Mouse (Mus musculus) limb, embryonic 15.5 days (tissue): ENCODE measurements around the gene Krt13. TPM values are rescaled to one million over a fixed set of nuclear protein-coding genes. Genes with fewer than 3 reads are reported as not detected.

ENCODE experiments used
- ATAC-seq: fragments of 200-750 bp; cut with Nextera tagmentation; 2 replicates; pipeline ENCODE4 v1.8.0; 2017; ENCODE audit warnings: low read depth, moderate TSS enrichment; ENCODE audit not compliant: insufficient number of reproducible peaks, low FRiP score, low TSS enrichment
- H3K27ac ChIP-seq: fragments of 300-500 bp; sonication (generic); 2 replicates; pipeline ENCODE4 v1.5.1; 2015; ENCODE audit warnings: moderate library complexity, mild to moderate bottlenecking, inconsistent platforms
- H3K27me3 ChIP-seq: fragments of 300-500 bp; sonication (generic); 2 replicates; pipeline ENCODE4 v1.6.1; 2015; ENCODE audit warnings: inconsistent platforms
- H3K36me3 ChIP-seq: fragments of 300-500 bp; sonication (generic); 2 replicates; pipeline ENCODE4 v1.6.1; 2015; ENCODE audit warnings: inconsistent platforms
- H3K4me1 ChIP-seq: fragments of 300-500 bp; sonication (generic); 2 replicates; pipeline ENCODE4 v1.6.1; 2015; ENCODE audit warnings: inconsistent platforms
- H3K4me2 ChIP-seq: fragments of 300-500 bp; sonication (generic); 2 replicates; pipeline ENCODE4 v1.6.1; 2015; ENCODE audit warnings: mild to moderate bottlenecking, inconsistent platforms
- H3K4me3 ChIP-seq: fragments of 300-500 bp; sonication (generic); 2 replicates; pipeline ENCODE4 v1.5.1; 2015; ENCODE audit warnings: mild to moderate bottlenecking, inconsistent platforms
- H3K9ac ChIP-seq: fragments of 300-500 bp; sonication (generic); 2 replicates; pipeline ENCODE4 v1.6.1; 2015; ENCODE audit warnings: inconsistent platforms
- H3K9me3 ChIP-seq: fragments of 300-500 bp; sonication (generic); 2 replicates; pipeline ENCODE4 v1.6.1; 2016; ENCODE audit warnings: inconsistent platforms
- WGBS: fragments of 180-500 bp; shearing (Covaris S2); methylation state at CpG from one replicate; pipeline ENCODE4 v1.1.7; 2015; 5-methylcytosine and 5-hydroxymethylcytosine counted together
- polyA plus RNA-seq: library from polyadenylated mRNA; unstranded; fragments of >200 nt; fragmentation: Nextera tagmentation; extraction: Ambion mirVana; gene quantifications from 2 replicates; pipeline ENCODE4 v1.2.1, GENCODE M21; 2015

Krt13 gene
- polyA plus RNA-seq, 1 experiment from 2014 or later: 50.3 TPM

DNA sequence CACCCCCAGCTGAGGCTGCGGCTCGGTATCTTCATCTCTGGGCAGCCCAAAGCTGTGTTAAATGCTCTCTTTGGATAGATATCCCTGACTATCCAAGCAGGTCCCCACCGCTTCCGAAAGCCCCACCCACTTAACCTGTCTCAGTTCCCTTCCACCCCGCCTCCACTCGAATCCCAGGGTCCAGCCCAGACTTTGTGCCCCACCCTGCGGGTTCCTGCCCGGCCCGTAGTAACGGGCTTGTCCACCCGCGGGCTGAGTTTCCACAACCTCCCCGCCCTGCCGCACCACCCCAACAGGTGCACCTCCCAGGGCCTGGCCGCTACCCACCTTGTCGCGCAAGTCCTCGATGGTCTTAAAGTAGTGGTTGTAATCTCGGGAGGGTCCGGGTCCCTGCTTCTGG lies 23.7 kb upstream of the Krt13 start:
- H3K9me3 ChIP-seq: no peaks in the 10 kb centered on the region
- no peak overlapping the region for H3K9ac ChIP-seq
- H3K4me2 ChIP-seq: peak overlapping the region; percentile 48
- peaks cover 32% of the 10 kb centered on the region for H3K27me3 ChIP-seq
- no peaks in the 10 kb centered on the region for H3K36me3 ChIP-seq
- 3% methylated on average over 20 of the region's 20 CpGs for WGBS
- H3K27ac ChIP-seq: no peak overlapping the region
- peaks cover 23% of the 10 kb centered on the region for H3K4me1 ChIP-seq
- peak overlapping the region; percentile 27 for H3K4me3 ChIP-seq
- ATAC-seq: no peak

DNA sequence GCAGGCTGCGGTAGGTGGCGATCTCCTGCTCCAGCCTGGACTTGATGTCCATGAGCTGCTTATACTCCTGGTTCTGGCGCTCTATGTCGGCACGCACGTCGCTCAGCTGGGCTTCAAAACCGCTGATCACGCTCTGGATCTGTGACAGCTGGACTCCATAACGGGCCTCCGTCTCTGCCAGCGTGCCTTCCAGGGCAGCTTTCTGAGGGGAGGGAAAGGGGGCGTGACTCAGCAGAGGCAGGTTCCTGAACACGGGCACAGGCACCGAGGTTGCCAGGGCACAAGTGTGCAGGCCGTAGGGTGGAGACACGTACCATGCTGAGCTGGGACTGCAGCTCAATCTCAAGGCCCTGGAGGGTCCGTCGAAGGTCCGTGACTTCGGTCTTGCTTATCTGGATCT lies 19.6 kb upstream of the Krt13 start:
- no peak overlapping the region for H3K27ac ChIP-seq
- no peaks in the 10 kb centered on the region for H3K36me3 ChIP-seq
- H3K27me3 ChIP-seq: peaks cover 25% of the 10 kb centered on the region
- no peak overlapping the region for H3K9ac ChIP-seq
- no peak for ATAC-seq
- no peak overlapping the region for H3K4me2 ChIP-seq
- 72% methylated on average over 21 of the region's 21 CpGs for WGBS
- H3K4me3 ChIP-seq: no peak overlapping the region
- peaks cover 30% of the 10 kb centered on the region for H3K4me1 ChIP-seq
- H3K9me3 ChIP-seq: no peaks in the 10 kb centered on the region

DNA sequence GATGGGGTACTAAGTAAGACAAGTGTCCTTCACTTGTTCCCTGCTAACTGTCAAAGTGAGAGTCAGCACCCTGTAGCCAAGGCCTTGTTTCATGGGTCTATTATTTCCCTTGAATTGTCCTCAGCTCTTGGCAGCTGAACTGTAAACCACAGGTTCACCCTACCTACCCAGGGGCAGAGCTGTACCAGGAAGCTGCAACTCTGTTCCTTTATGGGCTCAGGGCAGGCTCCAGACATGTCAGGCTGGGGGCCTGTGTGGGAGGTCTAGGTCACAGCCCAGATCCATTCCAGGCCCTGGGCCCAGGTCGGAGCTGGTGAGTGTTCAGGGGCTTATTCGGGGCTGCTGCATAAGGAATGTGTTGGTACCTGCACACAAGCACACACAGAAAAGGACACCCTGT lies 18.0 kb upstream of the Krt13 start:
- 54% methylated on average over 2 of the region's 2 CpGs for whole genome bisulfite sequencing
- no peak for ATAC-seq
- no peak overlapping the region for H3K27ac ChIP-seq
- no peak overlapping the region for H3K4me2 ChIP-seq
- peaks cover 26% of the 10 kb centered on the region for H3K4me1 ChIP-seq
- peaks cover 9% of the 10 kb centered on the region for H3K27me3 ChIP-seq
- no peak overlapping the region for H3K9ac ChIP-seq
- H3K9me3 ChIP-seq: no peaks in the 10 kb centered on the region
- no peak overlapping the region for H3K4me3 ChIP-seq
- H3K36me3 ChIP-seq: no peaks in the 10 kb centered on the region

DNA sequence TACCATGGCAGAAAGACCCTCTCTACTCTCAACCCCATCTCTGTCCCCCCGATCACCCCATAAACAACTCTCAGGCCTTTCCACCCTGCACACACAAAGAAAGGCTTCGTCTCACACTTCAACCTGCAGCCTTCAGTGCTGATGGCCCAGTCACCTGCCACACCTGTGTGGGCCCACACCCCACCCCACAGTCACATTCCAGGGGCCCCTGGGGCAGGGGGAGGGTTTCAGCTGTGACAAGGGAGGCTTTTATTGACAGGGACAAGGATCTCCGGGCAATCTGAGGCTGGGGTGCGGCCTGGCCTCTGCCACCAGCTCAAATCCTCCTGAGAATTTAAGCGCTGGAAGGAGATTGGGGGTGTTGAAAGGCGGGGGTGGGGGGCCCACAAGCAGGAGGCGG lies 17.4 kb upstream of the Krt13 start:
- H3K9ac ChIP-seq: no peak overlapping the region

DNA sequence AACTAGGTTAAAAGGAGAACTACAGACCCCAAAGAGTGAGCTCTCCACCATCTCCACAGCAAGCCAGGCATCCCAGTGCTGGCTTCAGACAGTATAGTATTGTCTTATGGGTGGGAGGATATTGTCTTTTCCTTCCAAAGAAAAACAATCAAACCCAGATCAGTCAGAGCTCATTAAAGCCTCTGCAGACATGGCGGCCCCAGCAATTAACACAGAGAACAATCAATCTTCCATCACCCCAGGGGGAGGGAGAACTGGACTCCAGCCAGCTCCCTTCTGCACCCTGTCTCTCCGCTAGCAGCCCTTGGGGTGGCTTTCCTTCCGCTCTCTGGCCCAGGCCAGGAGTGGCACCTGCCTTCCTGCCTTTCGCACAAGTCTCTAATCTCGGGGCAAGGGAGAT lies 16.3 kb upstream of the Krt13 start:
- 32% methylated on average over 5 of the region's 5 CpGs for WGBS
- ATAC-seq: no peak

More for the DNA sequence above, 17.4 kb upstream of the Krt13 start:
- H3K4me1 ChIP-seq: peaks cover 28% of the 10 kb centered on the region
- H3K27ac ChIP-seq: no peak overlapping the region
- peaks cover 4% of the 10 kb centered on the region; the same call in 1 of the 2 replicates for H3K27me3 ChIP-seq
- no peaks in the 10 kb centered on the region for H3K9me3 ChIP-seq
- no peak for ATAC-seq
- H3K4me2 ChIP-seq: no peak overlapping the region
- no peaks in the 10 kb centered on the region for H3K36me3 ChIP-seq
- WGBS: 57% methylated on average over 7 of the region's 7 CpGs
- H3K4me3 ChIP-seq: no peak overlapping the region

DNA sequence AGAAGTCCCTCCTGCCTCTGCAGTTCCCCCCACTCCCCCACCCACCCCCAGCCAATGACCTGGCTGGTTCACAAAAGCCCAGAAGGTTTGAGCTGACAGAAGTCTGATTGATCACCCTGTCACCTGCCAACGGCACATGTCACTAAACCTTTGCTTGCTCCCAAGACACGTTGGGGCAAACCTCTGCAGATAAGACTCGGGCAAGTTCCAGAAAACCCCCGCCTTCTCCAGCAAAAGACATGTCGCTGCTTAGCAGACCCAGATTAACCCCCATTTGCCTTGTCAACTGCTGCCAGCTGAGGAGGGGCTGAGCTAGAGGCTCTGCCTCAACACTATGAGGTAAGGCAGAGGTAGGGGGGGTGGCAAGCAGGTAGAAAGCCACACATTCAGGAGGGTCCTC lies 15.2 kb upstream of the Krt13 start:
- no peaks in the 10 kb centered on the region for H3K9me3 ChIP-seq
- WGBS: 26% methylated on average over 5 of the region's 5 CpGs
- no peak overlapping the region for H3K9ac ChIP-seq
- no peaks in the 10 kb centered on the region for H3K36me3 ChIP-seq
- peaks cover 33% of the 10 kb centered on the region for H3K4me1 ChIP-seq
- H3K27me3 ChIP-seq: 0 out of 2 replicates have a peak, but pooled peaks cover 2% of the 10 kb centered on the region
- no peak overlapping the region for H3K27ac ChIP-seq
- ATAC-seq: 0 out of 2 replicates have a peak, but pooled peaks have one; percentile 13
- H3K4me3 ChIP-seq: no peak overlapping the region
- no peak overlapping the region for H3K4me2 ChIP-seq

More for the DNA sequence above, 16.3 kb upstream of the Krt13 start:
- H3K9ac ChIP-seq: no peak overlapping the region
- H3K4me3 ChIP-seq: no peak overlapping the region
- H3K36me3 ChIP-seq: no peaks in the 10 kb centered on the region
- no peak overlapping the region for H3K4me2 ChIP-seq
- peaks cover 33% of the 10 kb centered on the region for H3K4me1 ChIP-seq
- 0 out of 2 replicates have a peak, but pooled peaks cover 2% of the 10 kb centered on the region for H3K27me3 ChIP-seq
- H3K9me3 ChIP-seq: no peaks in the 10 kb centered on the region
- H3K27ac ChIP-seq: no peak overlapping the region

DNA sequence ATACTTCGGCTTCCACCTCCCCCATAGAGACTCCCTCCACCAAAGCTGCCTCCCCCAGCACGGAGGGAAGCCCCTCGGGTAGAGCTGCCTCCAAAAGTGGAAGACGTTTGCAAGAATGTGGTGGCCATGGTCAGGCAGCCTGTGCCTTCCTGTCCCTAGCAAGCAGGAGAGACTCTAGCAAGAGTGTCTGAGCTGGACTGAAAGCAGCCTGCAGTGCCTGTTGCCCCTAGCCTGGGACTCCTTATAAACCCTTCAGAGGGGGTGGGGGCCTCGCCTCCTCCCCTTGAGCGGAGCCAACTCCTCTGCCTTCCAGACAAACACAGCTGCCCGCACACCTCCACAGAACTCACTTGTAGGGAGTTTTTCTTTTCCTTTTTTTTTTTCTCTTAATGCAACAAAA lies 14.4 kb upstream of the Krt13 start, which contains the start of gene Krt15:
Krt15 (minus strand) TSS at position 198 of the 400 bp plus-strand sequence.
- ATAC-seq: no peak
- Histone ChIP-seq H3K36me3 (no peaks in the 10 kb centered on the region), H3K9ac (no peak within 1 kb of the TSS), H3K4me1 (peaks cover 29% of the 10 kb centered on the region), H3K4me3 (peak within 1 kb of the TSS; percentile 21), H3K9me3 (no peaks in the 10 kb centered on the region), H3K27ac (0 out of 2 replicates have a peak within 1 kb of the TSS, but pooled peaks have one; percentile 33), H3K27me3 (0 out of 2 replicates have a peak, but pooled peaks cover 2% of the 10 kb centered on the region), H3K4me2 (peak within 1 kb of the TSS; percentile 24; the same call in 1 of the 2 replicates)
- WGBS: 48% methylated on average over 7 of the region's 7 CpGs

DNA sequence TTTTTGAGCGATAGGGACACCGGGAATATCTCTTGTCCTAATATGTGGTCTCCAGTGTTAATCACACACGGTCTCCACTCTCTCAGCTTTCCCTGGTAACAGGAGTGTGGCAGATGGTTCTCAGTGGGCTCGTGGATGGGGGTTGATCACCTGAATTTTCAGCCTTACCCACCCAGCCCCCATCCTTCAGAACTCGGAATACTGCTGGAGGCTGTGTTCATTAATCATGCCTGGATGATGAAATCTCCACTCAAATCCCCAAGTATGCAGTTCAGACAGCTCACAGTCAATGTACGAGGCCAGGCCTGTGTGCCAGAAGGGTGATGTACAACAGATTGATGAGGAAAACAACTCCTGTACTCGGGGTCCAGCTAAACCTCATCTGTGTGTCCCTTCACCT lies 3.5 kb upstream of the Krt13 start:
- no peak for ATAC-seq
- Histone ChIP-seq H3K36me3 (no peaks in the 10 kb centered on the region), H3K9ac (no peak overlapping the region), H3K4me1 (no peaks in the 10 kb centered on the region), H3K9me3 (no peaks in the 10 kb centered on the region), H3K4me3 (no peak overlapping the region), H3K27ac (no peak overlapping the region), H3K27me3 (no peaks in the 10 kb centered on the region), H3K4me2 (no peak overlapping the region)
- WGBS: 58% methylated on average over 7 of the region's 7 CpGs

DNA sequence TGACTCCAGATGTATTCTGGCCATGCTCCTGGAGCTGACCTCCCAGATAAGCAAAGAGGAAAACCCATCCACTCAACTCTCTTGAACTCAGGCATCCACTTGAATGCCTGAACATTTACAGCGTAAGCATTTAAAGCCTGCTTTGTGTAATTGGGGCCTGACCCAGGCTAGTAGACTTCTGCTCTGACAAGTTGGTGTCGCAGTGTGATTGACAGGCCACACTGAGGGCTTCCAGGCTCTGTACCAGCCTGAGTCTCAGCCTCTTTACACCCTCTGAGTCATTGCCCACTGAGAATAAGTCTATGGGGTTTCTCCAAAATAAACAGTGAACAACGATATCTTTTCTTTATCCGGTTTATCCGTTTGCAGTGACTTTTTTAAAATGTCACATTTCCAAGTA lies 1.0 kb downstream of the Krt13 start:
- Histone ChIP-seq H3K27me3 (no peaks in the 10 kb centered on the region), H3K4me1 (0 out of 2 replicates have a peak, but pooled peaks cover 5% of the 10 kb centered on the region), H3K9ac (no peak overlapping the region), H3K4me2 (no peak overlapping the region), H3K4me3 (no peak overlapping the region), H3K9me3 (no peaks in the 10 kb centered on the region), H3K36me3 (no peaks in the 10 kb centered on the region), H3K27ac (no peak overlapping the region)
- 73% methylated on average over 5 of the region's 5 CpGs for WGBS
- ATAC-seq: no peak

DNA sequence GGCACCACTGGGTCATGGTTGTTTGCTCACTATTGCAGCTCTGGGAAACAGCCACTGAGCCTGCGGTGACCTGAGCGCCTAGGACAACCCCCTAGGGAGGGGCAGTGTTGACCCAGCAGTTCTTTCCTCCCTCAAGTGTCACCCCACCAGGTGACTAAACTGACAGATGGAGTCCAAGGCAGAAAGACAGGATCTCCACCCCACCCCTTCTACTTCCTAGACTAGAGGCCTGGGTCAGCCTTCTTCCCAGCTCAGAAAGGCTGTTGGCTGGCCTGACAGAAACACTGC lies 7.7 kb downstream of the Krt13 start:
- H3K4me1 ChIP-seq: 0 out of 2 replicates have a peak, but pooled peaks cover 3% of the 10 kb centered on the region
- H3K4me3 ChIP-seq: no peak overlapping the region
- ATAC-seq: no peak
- H3K27me3 ChIP-seq: no peaks in the 10 kb centered on the region
- H3K9me3 ChIP-seq: no peaks in the 10 kb centered on the region
- no peak overlapping the region for H3K4me2 ChIP-seq
- H3K9ac ChIP-seq: no peak overlapping the region
- WGBS: 81% methylated on average over 2 of the region's 2 CpGs
- no peaks in the 10 kb centered on the region for H3K36me3 ChIP-seq
- H3K27ac ChIP-seq: no peak overlapping the region

DNA sequence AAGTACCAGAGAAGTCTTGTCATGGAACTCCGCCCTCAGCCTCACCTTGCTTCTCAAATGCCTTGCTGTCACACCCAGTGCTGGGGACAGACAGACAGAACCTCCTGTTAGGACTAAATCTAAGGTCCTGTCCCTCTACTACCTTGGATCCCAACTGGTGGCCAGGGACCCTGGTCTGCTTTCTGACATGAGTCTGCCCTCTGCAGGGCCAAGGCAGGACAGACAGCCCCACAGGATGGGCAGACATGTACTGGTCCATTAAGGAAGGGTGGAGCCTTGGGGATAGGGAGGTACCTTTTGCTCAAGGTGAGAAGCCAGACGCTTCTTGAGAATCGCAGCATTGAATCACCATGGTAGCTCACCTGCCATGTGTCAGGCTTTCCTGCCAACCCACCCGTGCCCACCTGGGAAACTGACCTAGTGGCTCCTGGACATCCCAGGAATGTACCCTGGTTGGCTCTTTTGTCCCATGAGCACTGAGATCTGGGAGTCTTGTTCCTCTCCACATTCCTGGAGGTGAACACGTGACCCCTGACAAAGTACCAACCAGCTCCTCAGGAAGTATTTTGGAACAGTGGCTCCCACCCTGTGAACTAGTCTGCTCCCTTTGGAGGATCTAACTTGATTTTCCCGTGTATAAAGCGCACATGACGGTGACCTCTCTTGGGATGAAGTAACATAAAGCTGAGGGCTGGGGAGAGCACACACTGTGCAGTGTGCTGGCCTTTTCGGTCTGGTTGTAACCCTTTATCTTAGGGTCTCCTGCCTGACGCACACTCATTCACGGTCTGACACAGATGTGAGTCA lies 8.2 kb downstream of the Krt13 start:
- no peaks in the 10 kb centered on the region for H3K4me1 ChIP-seq
- no peak overlapping the region for H3K27ac ChIP-seq
- H3K9me3 ChIP-seq: no peaks in the 10 kb centered on the region
- H3K4me3 ChIP-seq: no peak overlapping the region
- WGBS: 78% methylated on average over 11 of the region's 11 CpGs
- no peaks in the 10 kb centered on the region for H3K27me3 ChIP-seq
- 0 out of 2 replicates have a peak, but pooled peaks have one; percentile 10 for ATAC-seq
- H3K9ac ChIP-seq: no peak overlapping the region
- no peak overlapping the region for H3K4me2 ChIP-seq
- no peaks in the 10 kb centered on the region for H3K36me3 ChIP-seq

DNA sequence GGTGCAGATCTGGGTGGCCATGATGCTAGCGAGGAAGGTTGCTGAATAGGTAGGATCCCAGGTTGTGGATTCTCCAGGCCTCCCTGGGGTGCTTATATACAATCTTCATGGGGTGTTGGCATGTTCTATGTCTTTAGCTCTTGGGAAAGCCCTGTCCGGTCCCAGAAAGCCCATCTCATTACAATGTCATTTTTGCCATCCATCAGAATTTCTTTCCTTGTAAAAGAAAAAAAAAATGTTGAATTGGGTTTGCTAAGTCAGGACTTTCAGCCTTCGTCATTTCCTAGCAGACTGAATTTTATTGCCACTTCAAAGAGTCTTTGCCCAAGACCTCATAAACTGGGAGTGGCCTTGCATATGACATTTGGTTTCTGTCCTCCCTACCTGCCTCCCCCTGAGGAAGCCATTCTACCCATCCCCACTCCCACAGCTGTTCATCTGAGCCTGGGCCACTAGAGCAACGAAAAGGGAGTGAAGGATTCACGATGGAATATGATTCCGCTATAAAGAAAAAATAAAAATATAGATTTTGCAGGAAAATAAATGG lies 15.7 kb downstream of the Krt13 start, which contains the start of gene Krt36:
Krt36 (minus strand) TSS at position 51 of the 547 bp plus-strand sequence.
- H3K9me3 ChIP-seq: no peaks in the 10 kb centered on the region
- no peak for ATAC-seq
- no peak within 1 kb of the TSS for H3K4me3 ChIP-seq
- no peak within 1 kb of the TSS for H3K4me2 ChIP-seq
- H3K36me3 ChIP-seq: no peaks in the 10 kb centered on the region
- no peak within 1 kb of the TSS for H3K27ac ChIP-seq
- H3K4me1 ChIP-seq: no peaks in the 10 kb centered on the region
- H3K27me3 ChIP-seq: no peaks in the 10 kb centered on the region
- no peak within 1 kb of the TSS for H3K9ac ChIP-seq
- WGBS: 73% methylated on average over 6 of the region's 6 CpGs
